8 mouse cellular contexts compared by ENCODE assay signal in the genomic region with DNA sequence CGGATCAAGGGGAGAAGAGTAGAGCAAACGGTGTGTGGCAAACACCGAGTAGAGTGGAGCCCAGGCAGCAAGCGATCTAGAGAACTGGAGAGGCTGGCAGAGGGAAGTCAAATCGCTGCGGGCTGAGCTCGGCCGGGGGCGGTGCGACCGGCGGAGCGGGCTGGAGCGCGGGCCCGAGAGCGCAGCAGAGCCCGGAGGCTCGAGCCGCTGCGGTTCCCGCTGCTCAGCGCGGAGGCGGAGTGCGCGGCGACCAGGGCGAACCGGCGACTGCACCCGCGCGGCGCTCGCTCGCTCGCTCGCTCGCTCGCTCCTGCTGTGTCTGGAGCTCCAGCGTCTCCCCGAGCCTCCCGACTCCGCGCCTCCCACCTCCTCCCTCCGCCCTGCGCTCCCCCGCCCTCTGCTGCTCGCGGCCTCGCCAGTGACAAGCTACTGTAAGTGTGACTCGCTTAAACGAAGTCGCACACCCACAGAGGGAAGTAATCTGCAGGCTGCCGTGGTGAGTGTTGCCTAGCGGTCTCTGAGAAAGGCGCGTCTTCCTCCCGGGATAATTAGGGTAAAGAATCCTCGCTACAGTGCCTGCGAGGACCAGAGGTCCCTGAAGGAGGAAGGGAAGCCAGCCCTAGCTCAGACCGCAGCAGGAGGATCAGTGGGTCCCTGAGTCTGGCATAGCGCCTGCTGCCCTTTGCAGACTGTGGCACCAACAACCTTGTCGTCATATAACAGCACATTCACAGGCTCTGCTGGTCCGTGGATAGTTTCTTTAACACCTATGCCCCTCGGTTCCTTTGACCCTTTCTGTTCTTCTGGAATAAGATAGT. TPM values are rescaled to one million over a fixed set of nuclear protein-coding genes. Genes with fewer than 3 reads are reported as not detected.
A peak's percentile ranks its signal among the peaks of the same experiment; 100 is the strongest.
DNase-seq lines count a peak whose midpoint lies in the region; ATAC-seq and TF ChIP-seq lines count a peak whose summit lies in the region.

A gene (minus strand): TSS at position 321 of the 818 bp plus-strand sequence.

- peak within 1 kb of the TSS; percentile 78 for H3K9ac ChIP-seq in forebrain, postnatal 0 days
- peak within 1 kb of the TSS; percentile 61 for H3K9ac ChIP-seq in hindbrain, embryonic 15.5 days

- no peak for TF ChIP-seq POLR2A in cerebellum, adult 2 months (IDR thresholded peaks at IDR 0.05; ENCODE audit: borderline replicate concordance, insufficient read depth, low read length)

- peak within 1 kb of the TSS; percentile 60 for H3K4me2 ChIP-seq in forebrain, postnatal 0 days (ENCODE audit: low read depth)
- peak within 1 kb of the TSS; percentile 75 for H3K4me2 ChIP-seq in hindbrain, embryonic 15.5 days

- DNase-seq in ZHBTc4 (ENCODE audit: low read depth, low spot score): peak; percentile 86
- DNase-seq in cerebellum, adult 2 months: peak; percentile 74 to 78
- peak; percentile 93 for DNase-seq in forebrain, postnatal 0 days
- DNase-seq in left cerebral cortex, adult 18-20 months (ENCODE audit: low spot score in 2 of 2): peak; percentile 81 to 90
- peak; percentile 8 for DNase-seq in lung, postnatal 25 days (ENCODE audit: low spot score)
- peak; percentile 95 for DNase-seq in retina, postnatal 1 day
- DNase-seq in adipocyte (ENCODE audit: low spot score): no peak

- no peaks in the 10 kb centered on the region for H3K4me1 ChIP-seq in cerebellum, adult 2 months (ENCODE audit: control insufficient read depth, insufficient read depth, low read length)
- 0 out of 2 replicates have a peak, but pooled peaks cover 4% of the 10 kb centered on the region for H3K4me1 ChIP-seq in forebrain, postnatal 0 days (ENCODE audit: insufficient read depth)
- peaks cover 9% of the 10 kb centered on the region; the same call in 1 of the 2 replicates for H3K4me1 ChIP-seq in hindbrain, embryonic 15.5 days (replicated peaks)

- peak within 1 kb of the TSS; percentile 68 for H3K4me3 ChIP-seq in cerebellum, adult 2 months (replicated peaks; ENCODE audit: insufficient read depth, low read depth, low read length)
- H3K4me3 ChIP-seq in forebrain, postnatal 0 days (ENCODE audit: low read depth, low read length): peak within 1 kb of the TSS; percentile 88
- peak within 1 kb of the TSS; percentile 56 for H3K4me3 ChIP-seq in hindbrain, embryonic 15.5 days

- H3K27me3 ChIP-seq in cerebellum, adult 2 months (ENCODE audit: control insufficient read depth, insufficient read depth, low read length): no peaks in the 10 kb centered on the region
- no peaks in the 10 kb centered on the region for H3K27me3 ChIP-seq in forebrain, postnatal 0 days (ENCODE audit: insufficient read depth, low read length)
- no peaks in the 10 kb centered on the region for H3K27me3 ChIP-seq in hindbrain, embryonic 15.5 days

- ATAC-seq in forebrain, postnatal 0 days: peak; percentile 96
- peak; percentile 96 for ATAC-seq in hindbrain, embryonic 15.5 days (ENCODE audit: low FRiP score, low read depth)

- WGBS in cerebellum, adult 2 months: under 1% methylated on average over 67 of the region's 67 CpGs
- 3% methylated on average over 64 of the region's 67 CpGs for WGBS in forebrain, postnatal 0 days
- WGBS in hindbrain, embryonic 15.5 days: under 1% methylated on average over 65 of the region's 67 CpGs

- TF ChIP-seq CTCF in cerebellum, adult 2 months (IDR thresholded peaks at IDR 0.05; ENCODE audit: borderline replicate concordance, insufficient read depth, low read depth, low read length): no peak
- TF ChIP-seq CTCF in forebrain, postnatal 0 days (IDR thresholded peaks at IDR 0.05; ENCODE audit: low read depth): peak; percentile 42

- H3K36me3 ChIP-seq in forebrain, postnatal 0 days (ENCODE audit: insufficient read depth): no peaks in the 10 kb centered on the region
- H3K36me3 ChIP-seq in hindbrain, embryonic 15.5 days: no peaks in the 10 kb centered on the region

- no peak within 1 kb of the TSS for H3K27ac ChIP-seq in cerebellum, adult 2 months (ENCODE audit: insufficient read depth, low read length)
- peak within 1 kb of the TSS; percentile 96 for H3K27ac ChIP-seq in forebrain, postnatal 0 days (ENCODE audit: low read depth, low read length)
- peak within 1 kb of the TSS; percentile 94 for H3K27ac ChIP-seq in hindbrain, embryonic 15.5 days (replicated peaks)

- no peaks in the 10 kb centered on the region for H3K9me3 ChIP-seq in forebrain, postnatal 0 days (ENCODE audit: low read length)
- H3K9me3 ChIP-seq in hindbrain, embryonic 15.5 days: no peaks in the 10 kb centered on the region

RNA-seq across cellular contexts. Expression of the gene that starts here (rescaled TPM):
- polyA plus RNA-seq in cerebellum, adult 2 months (2012; rRNA removed): 9.8 and 12.0 TPM in 2 replicates
- 88.7 and 103 TPM in 2 replicates for total RNA-seq in forebrain, postnatal 0 days (2014; rRNA removed)
- 41.7 and 81.9 TPM in 2 replicates for polyA plus RNA-seq in forebrain, postnatal 0 days (2015; fragmentation: Nextera tagmentation; extraction: Ambion mirVana)
- polyA plus RNA-seq in hindbrain, embryonic 15.5 days (2015; fragmentation: Nextera tagmentation; extraction: Ambion mirVana): 71.0 and 72.0 TPM in 2 replicates
- total RNA-seq in left cerebral cortex, adult 18-20 months (2021): 10 to 100 TPM; 89.3 to 90.8 TPM
